Mouse (Mus musculus): Measurements from ENCODE around the gene Akr1a1.

DNA sequence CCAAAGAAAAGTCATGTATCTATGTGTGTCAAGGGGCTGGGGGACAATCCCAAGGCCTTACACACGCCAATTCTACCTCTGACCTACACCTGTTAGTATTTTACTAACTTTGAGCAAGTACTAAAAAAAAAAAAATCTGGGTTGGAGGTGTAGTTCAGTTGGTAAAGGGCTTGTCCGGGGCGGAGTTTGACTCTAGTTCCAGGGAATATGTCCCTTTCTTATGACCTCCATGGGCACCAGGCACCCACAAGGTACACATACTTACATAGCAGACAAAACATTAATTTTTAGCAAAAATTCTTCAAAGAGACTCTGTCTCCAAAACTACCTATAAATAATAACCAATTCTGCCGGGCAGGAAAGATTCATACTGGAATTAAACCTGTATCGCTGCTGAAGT lies 1.1 kb downstream of the Akr1a1 start:
- TF ChIP-seq RCOR1 (conservative IDR thresholded peaks at IDR 0.05; ENCODE audit: low read depth, low read length), result no peak
- TF ChIP-seq SIN3A (IDR thresholded peaks at IDR 0.05; ENCODE audit: low read length), result no peak
- TF ChIP-seq HCFC1 (IDR thresholded peaks at IDR 0.05; ENCODE audit: low read depth, low read length), result no peak

Measured in CH12.LX (cell line).